Mouse (Mus musculus): ENCODE data around the gene Lef1. TPM values are rescaled to one million over a fixed set of nuclear protein-coding genes. Genes with fewer than 3 reads are reported as not detected.

Gene Lef1
- polyA plus RNA-seq, 1 experiment from 2014 or later = 9.8 TPM

DNA sequence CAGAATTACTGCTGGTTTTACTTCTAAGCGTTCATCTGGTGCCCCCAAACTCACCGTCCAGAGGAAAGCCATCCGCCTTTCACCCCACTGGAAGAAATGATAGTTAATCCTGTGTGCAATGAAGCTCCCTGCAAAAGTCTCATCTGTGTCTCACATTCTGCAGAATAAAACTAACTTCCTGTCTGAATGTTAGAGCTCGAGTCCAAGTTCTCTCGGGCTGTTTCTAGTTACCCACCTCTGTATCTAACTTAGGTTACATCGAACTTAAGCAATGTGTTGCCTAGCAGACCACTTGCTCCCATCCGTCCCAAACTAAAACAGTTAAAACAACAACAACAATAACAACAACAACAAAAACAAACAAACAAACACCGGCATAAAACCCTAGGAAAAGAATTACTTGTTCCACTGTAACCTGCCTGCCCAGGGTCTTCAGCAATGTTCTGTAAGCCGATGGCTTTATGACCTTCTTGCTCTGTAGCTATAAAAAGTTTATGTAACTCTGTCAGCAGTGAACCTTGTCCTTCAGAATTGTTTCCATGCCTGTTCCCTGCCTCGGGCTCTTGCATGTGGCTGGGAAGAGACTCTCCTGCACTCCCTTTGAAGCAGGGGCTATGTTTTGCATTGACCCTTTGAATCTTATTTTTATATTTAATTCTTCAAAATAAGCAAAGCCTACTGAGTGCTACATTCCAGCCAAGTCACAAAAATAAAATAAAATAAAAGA, 162.3 kb downstream of the Lef1 start:
- Histone ChIP-seq H3K27me3 (replicated peaks) (no peaks in the 10 kb centered on the region), H3K4me1 (peaks cover 40% of the 10 kb centered on the region), H3K9ac (peak overlapping the region; percentile 93), H3K9me3 (no peaks in the 10 kb centered on the region), H3K27ac (replicated peaks) (peak overlapping the region; percentile 92), H3K36me3 (peaks cover 8% of the 10 kb centered on the region; the same call in 1 of the 2 replicates), H3K4me2 (peak overlapping the region; percentile 77), H3K4me3 (peak overlapping the region; percentile 83)
- ATAC-seq (ENCODE audit: extremely low read depth, insufficient number of reproducible peaks, low FRiP score, low TSS enrichment) = no peak
- WGBS = 34% methylated on average over 10 of the region's 10 CpGs

Other genes with a start within 250 kb of the Lef1 start
- gene Hadh, start 161.6 kb downstream of the Lef1 start, polyA plus RNA-seq (2015; fragmentation: Nextera tagmentation; extraction: Ambion mirVana) = 138 and 145 TPM in 2 replicates
- gene Cyp2u1, start 192.8 kb downstream of the Lef1 start, polyA plus RNA-seq (2015; fragmentation: Nextera tagmentation; extraction: Ambion mirVana) = 9.6 and 10.5 TPM in 2 replicates

Measured in heart, embryonic 13.5 days (tissue).